Mouse (Mus musculus): ENCODE results near the gene Lhfp.

- no peak for TF ChIP-seq POLR2A (IDR thresholded peaks at IDR 0.05; ENCODE audit: borderline replicate concordance, extremely low read depth, low read depth, low read length)
- TF ChIP-seq CTCF (IDR thresholded peaks at IDR 0.05; ENCODE audit: insufficient read depth, low read length) = no peak
Measured at GRCm38 (mm10) chr3:53027333-53027732, 14.0 kb upstream of the Lhfp start.

Data from lung, adult 2 months (tissue).